Mouse (Mus musculus) thymus, adult 2 months (tissue): ENCODE measurements at regions not wholly inside any gene's neighbourhood (a gene's known extent, or its start where the extent isn't known, plus 50 kb on each side); places are given as distances from the start of the nearest gene placed in this dataset.

Source experiments
- DNase-seq: peaks from one replicate; pipeline ENCODE4 v3.0.0; 2021
- H3K27ac ChIP-seq: fragments of 200-500 bp; 2 replicates; pipeline ENCODE4 v1.5.1; 2012; ENCODE audit warnings: low read length, control low read depth; ENCODE audit not compliant: control insufficient read depth, insufficient read depth
- H3K27me3 ChIP-seq: fragments of 200-500 bp; 2 replicates; pipeline ENCODE4 v1.6.1; 2012; ENCODE audit warnings: mild to moderate bottlenecking, low read length, moderate library complexity, mixed read lengths; ENCODE audit not compliant: control insufficient read depth, insufficient read depth
- H3K36me3 ChIP-seq: fragments of 200-500 bp; 2 replicates; pipeline ENCODE4 v1.6.1; 2012; ENCODE audit warnings: mild to moderate bottlenecking, low read length, moderate library complexity; ENCODE audit not compliant: control insufficient read depth, insufficient read depth
- H3K4me1 ChIP-seq: fragments of 200-500 bp; replicated peaks from 2 replicates; pipeline ENCODE4 v1.6.1; 2012; ENCODE audit warnings: low read length; ENCODE audit not compliant: control insufficient read depth, insufficient read depth
- H3K4me3 ChIP-seq: fragments of 200-500 bp; 2 replicates; pipeline ENCODE4 v1.5.1; 2012; ENCODE audit warnings: mild to moderate bottlenecking, low read length, control low read depth, moderate library complexity; ENCODE audit not compliant: control insufficient read depth, insufficient read depth
- CTCF ChIP-seq: fragments of 200-500 bp; IDR thresholded peaks from 2 replicates; pipeline ENCODE4 v1.5.1; 2012; ENCODE audit warnings: mild to moderate bottlenecking, control low read depth, low read length, moderate library complexity, borderline replicate concordance; ENCODE audit not compliant: control insufficient read depth, poor library complexity, insufficient read depth; ENCODE audit errors: extremely low read depth
- POLR2A ChIP-seq: fragments of 200-500 bp; IDR thresholded peaks from 2 replicates; pipeline ENCODE4 v1.6.1; 2012; ENCODE audit warnings: mild to moderate bottlenecking, low read length, control low read depth, moderate library complexity; ENCODE audit not compliant: control insufficient read depth, poor library complexity, insufficient read depth; ENCODE audit errors: extremely low read depth
- WGBS: fragments of 180-500 bp; shearing (Covaris S2); methylation state at CpG from one replicate; pipeline ENCODE4 v1.1.7; 2018; 5-methylcytosine and 5-hydroxymethylcytosine counted together

DNA sequence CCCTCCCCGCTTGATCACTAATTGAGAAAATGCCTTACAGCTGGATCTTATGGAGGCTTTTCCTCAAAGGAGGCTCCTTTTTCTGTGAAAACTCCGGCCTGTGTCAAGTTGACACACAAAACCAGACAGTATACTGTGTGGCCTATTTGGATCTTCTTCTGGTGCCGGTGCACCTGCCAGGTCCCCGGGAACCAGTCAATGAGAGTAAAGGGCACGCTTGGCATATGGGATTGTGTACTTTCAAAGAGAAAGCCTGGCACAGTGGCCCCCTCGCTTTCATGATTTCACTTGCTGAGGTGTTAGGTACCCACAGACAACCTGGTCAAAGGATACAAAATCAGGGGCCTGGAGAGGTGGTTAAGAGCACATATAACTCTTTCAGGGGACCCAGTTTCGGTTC is 167.9 kb upstream of the Rpl38 start:
- TF ChIP-seq POLR2A, result no peak
- no peak for TF ChIP-seq CTCF
- WGBS, result 97% methylated on average over 7 of the region's 7 CpGs
- H3K4me3 ChIP-seq, result no peak overlapping the region
- H3K4me1 ChIP-seq, result no peaks in the 10 kb centered on the region
- no peaks in the 10 kb centered on the region; the same call in 1 of the 2 replicates for H3K27me3 ChIP-seq
- no peak overlapping the region for H3K27ac ChIP-seq
- no peaks in the 10 kb centered on the region for H3K36me3 ChIP-seq
- DNase-seq, result no peak

DNA sequence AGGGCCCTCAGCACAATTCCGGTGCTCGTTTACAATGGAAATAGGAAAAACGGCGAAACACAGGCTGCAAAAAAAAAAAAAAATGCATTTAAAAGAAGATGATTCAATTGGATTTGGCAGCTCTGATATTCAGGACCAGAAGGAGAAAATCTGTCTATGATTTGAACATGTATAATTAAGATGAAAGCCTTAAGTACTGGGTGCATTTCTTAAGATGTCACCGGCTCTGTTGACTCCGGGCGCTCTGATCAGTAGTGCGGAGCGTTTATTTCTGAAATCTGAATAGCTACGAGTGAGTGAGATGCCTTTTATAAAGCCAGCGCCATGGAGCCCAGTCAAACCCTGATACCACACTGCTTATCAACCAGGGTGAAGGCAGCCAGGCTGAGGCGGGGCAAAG is 168.7 kb upstream of the Rpl38 start:
- no peaks in the 10 kb centered on the region for H3K36me3 ChIP-seq
- TF ChIP-seq CTCF (no peak), POLR2A (no peak)
- no peak for DNase-seq
- no peak overlapping the region for H3K4me3 ChIP-seq
- no peak overlapping the region for H3K27ac ChIP-seq
- H3K4me1 ChIP-seq, result no peaks in the 10 kb centered on the region
- H3K27me3 ChIP-seq, result no peaks in the 10 kb centered on the region; the same call in 1 of the 2 replicates
- 96% methylated on average over 12 of the region's 12 CpGs for WGBS

- DNase-seq, result no peak
- no peak overlapping the region for H3K27ac ChIP-seq
- WGBS, result 75% methylated on average over 5 of the region's 5 CpGs
- H3K36me3 ChIP-seq, result no peaks in the 10 kb centered on the region
- H3K4me1 ChIP-seq, result no peaks in the 10 kb centered on the region
- no peak overlapping the region for H3K4me3 ChIP-seq
- no peak for TF ChIP-seq CTCF
- no peak for TF ChIP-seq POLR2A
- no peaks in the 10 kb centered on the region; the same call in 1 of the 2 replicates for H3K27me3 ChIP-seq
Observed at GRCm38 (mm10) chr11:114495520-114495921, 172.8 kb upstream of the Rpl38 start.

- WGBS, result 44% methylated on average over 8 of the region's 8 CpGs
- Histone ChIP-seq H3K36me3 (no peaks in the 10 kb centered on the region), H3K27ac (no peak overlapping the region), H3K27me3 (no peaks in the 10 kb centered on the region), H3K4me3 (no peak overlapping the region), H3K4me1 (no peaks in the 10 kb centered on the region)
- TF ChIP-seq CTCF (no peak), POLR2A (no peak)
- DNase-seq, result no peak
Observed at GRCm38 (mm10) chr11:114486455-114486854, 181.9 kb upstream of the Rpl38 start.

- Histone ChIP-seq H3K4me3 (no peak overlapping the region), H3K27ac (no peak overlapping the region), H3K4me1 (no peaks in the 10 kb centered on the region), H3K27me3 (no peaks in the 10 kb centered on the region), H3K36me3 (no peaks in the 10 kb centered on the region)
- no peak for DNase-seq
- TF ChIP-seq POLR2A, result no peak
- TF ChIP-seq CTCF, result no peak
- WGBS, result 79% methylated on average over 15 of the region's 15 CpGs
Observed at GRCm38 (mm10) chr11:114485429-114485828, 182.9 kb upstream of the Rpl38 start.

DNA sequence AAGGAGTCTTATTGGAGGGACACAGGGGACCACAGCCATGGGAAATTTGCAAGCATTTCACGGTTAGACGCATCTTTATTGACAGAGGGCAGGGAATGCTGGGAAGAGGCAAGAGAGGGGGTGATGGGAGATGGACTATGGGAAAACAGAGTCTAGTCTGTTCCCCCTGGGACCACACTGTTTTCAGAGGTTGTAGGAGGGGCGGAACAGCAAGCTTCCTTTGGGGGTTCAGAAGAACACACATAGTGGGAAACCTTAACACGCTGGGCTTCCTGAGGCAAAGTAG is 183.7 kb upstream of the Rpl38 start:
- no peak for DNase-seq
- H3K27ac ChIP-seq, result no peak overlapping the region
- no peak overlapping the region for H3K4me3 ChIP-seq
- TF ChIP-seq CTCF, result no peak
- no peak for TF ChIP-seq POLR2A
- H3K4me1 ChIP-seq, result no peaks in the 10 kb centered on the region
- 85% methylated on average over 4 of the region's 4 CpGs for WGBS
- no peaks in the 10 kb centered on the region for H3K27me3 ChIP-seq
- no peaks in the 10 kb centered on the region for H3K36me3 ChIP-seq
